Mouse (Mus musculus): ENCODE measurements around the gene Capzb. TPM values are rescaled to one million over a fixed set of nuclear protein-coding genes. Genes with fewer than 3 reads are reported as not detected.

The Capzb gene
- total and polyA plus RNA-seq, 2 experiments from 2014 or later: 108 to 309 TPM

- Histone ChIP-seq H3K9me3 (ENCODE audit: low read length) (no peaks in the 10 kb centered on the region), H3K27me3 (ENCODE audit: insufficient read depth, low read length) (no peaks in the 10 kb centered on the region), H3K9ac (replicated peaks; ENCODE audit: low read length, poor library complexity, severe bottlenecking) (no peak overlapping the region), H3K27ac (ENCODE audit: low read depth, low read length) (no peak overlapping the region), H3K36me3 (ENCODE audit: insufficient read depth, low read length) (peaks cover 39% of the 10 kb centered on the region), H3K4me3 (ENCODE audit: low read depth, low read length) (no peak overlapping the region), H3K4me1 (ENCODE audit: insufficient read depth, low read length) (no peaks in the 10 kb centered on the region), H3K4me2 (ENCODE audit: low read depth, low read length, poor library complexity, severe bottlenecking) (no peak overlapping the region)
- ATAC-seq (ENCODE audit: low FRiP score) (no peak), DNase-seq (ENCODE audit: low spot score) (no peak)
- 96% methylated on average over 3 of the region's 3 CpGs for WGBS
- no peak for TF ChIP-seq CTCF (IDR thresholded peaks at IDR 0.05)
These were observed 74.6 kb downstream of the Capzb start for GRCm38 (mm10) chr4:139267335-139267734.

- Histone ChIP-seq H3K9ac (replicated peaks; ENCODE audit: low read length, poor library complexity, severe bottlenecking) (no peak overlapping the region), H3K9me3 (ENCODE audit: low read length) (no peaks in the 10 kb centered on the region), H3K4me1 (ENCODE audit: insufficient read depth, low read length) (no peaks in the 10 kb centered on the region), H3K4me3 (ENCODE audit: low read depth, low read length) (no peak overlapping the region), H3K36me3 (ENCODE audit: insufficient read depth, low read length) (peaks cover 32% of the 10 kb centered on the region), H3K27ac (ENCODE audit: low read depth, low read length) (no peak overlapping the region), H3K27me3 (ENCODE audit: insufficient read depth, low read length) (no peaks in the 10 kb centered on the region), H3K4me2 (ENCODE audit: low read depth, low read length, poor library complexity, severe bottlenecking) (no peak overlapping the region)
- TF ChIP-seq CTCF (IDR thresholded peaks at IDR 0.05): no peak
- no peak for ATAC-seq (ENCODE audit: low FRiP score)
- peak; percentile 62 for DNase-seq (ENCODE audit: low spot score)
- WGBS: 86% methylated on average over 1 of the region's 1 CpGs
These were observed 75.5 kb downstream of the Capzb start for GRCm38 (mm10) chr4:139268242-139268641.

GRCm38 (mm10) chr4:139270168-139270567 lies 77.5 kb downstream of the Capzb start:
- 91% methylated on average over 3 of the region's 3 CpGs for WGBS
- H3K9ac ChIP-seq (replicated peaks; ENCODE audit: low read length, poor library complexity, severe bottlenecking): no peak overlapping the region
- ATAC-seq (ENCODE audit: low FRiP score) (no peak), DNase-seq (ENCODE audit: low spot score) (no peak)
- H3K36me3 ChIP-seq (ENCODE audit: insufficient read depth, low read length): peaks cover 23% of the 10 kb centered on the region
- H3K4me3 ChIP-seq (ENCODE audit: low read depth, low read length): no peak overlapping the region
- H3K27ac ChIP-seq (ENCODE audit: low read depth, low read length): no peak overlapping the region
- H3K27me3 ChIP-seq (ENCODE audit: insufficient read depth, low read length): no peaks in the 10 kb centered on the region
- no peak for TF ChIP-seq CTCF (IDR thresholded peaks at IDR 0.05)
- no peaks in the 10 kb centered on the region for H3K4me1 ChIP-seq (ENCODE audit: insufficient read depth, low read length)
- H3K4me2 ChIP-seq (ENCODE audit: low read depth, low read length, poor library complexity, severe bottlenecking): no peak overlapping the region
- no peaks in the 10 kb centered on the region for H3K9me3 ChIP-seq (ENCODE audit: low read length)

GRCm38 (mm10) chr4:139271562-139271961 lies 78.9 kb downstream of the Capzb start:
- H3K9me3 ChIP-seq (ENCODE audit: low read length): no peaks in the 10 kb centered on the region
- DNase-seq (ENCODE audit: low spot score) (no peak), ATAC-seq (ENCODE audit: low FRiP score) (no peak)
- H3K4me2 ChIP-seq (ENCODE audit: low read depth, low read length, poor library complexity, severe bottlenecking): no peak overlapping the region
- no peaks in the 10 kb centered on the region for H3K4me1 ChIP-seq (ENCODE audit: insufficient read depth, low read length)
- H3K27me3 ChIP-seq (ENCODE audit: insufficient read depth, low read length): no peaks in the 10 kb centered on the region
- no peak for TF ChIP-seq CTCF (IDR thresholded peaks at IDR 0.05)
- H3K36me3 ChIP-seq (ENCODE audit: insufficient read depth, low read length): peaks cover 17% of the 10 kb centered on the region
- 94% methylated on average over 9 of the region's 9 CpGs for WGBS
- no peak overlapping the region for H3K27ac ChIP-seq (ENCODE audit: low read depth, low read length)
- H3K9ac ChIP-seq (replicated peaks; ENCODE audit: low read length, poor library complexity, severe bottlenecking): no peak overlapping the region
- H3K4me3 ChIP-seq (ENCODE audit: low read depth, low read length): no peak overlapping the region

- peaks cover 17% of the 10 kb centered on the region for H3K36me3 ChIP-seq (ENCODE audit: insufficient read depth, low read length)
- H3K9ac ChIP-seq (replicated peaks; ENCODE audit: low read length, poor library complexity, severe bottlenecking): no peak overlapping the region
- no peaks in the 10 kb centered on the region for H3K9me3 ChIP-seq (ENCODE audit: low read length)
- 90% methylated on average over 10 of the region's 10 CpGs for WGBS
- H3K4me2 ChIP-seq (ENCODE audit: low read depth, low read length, poor library complexity, severe bottlenecking): no peak overlapping the region
- no peak for TF ChIP-seq CTCF (IDR thresholded peaks at IDR 0.05)
- no peaks in the 10 kb centered on the region for H3K4me1 ChIP-seq (ENCODE audit: insufficient read depth, low read length)
- H3K4me3 ChIP-seq (ENCODE audit: low read depth, low read length): no peak overlapping the region
- ATAC-seq (ENCODE audit: low FRiP score) (no peak), DNase-seq (ENCODE audit: low spot score) (no peak)
- no peaks in the 10 kb centered on the region for H3K27me3 ChIP-seq (ENCODE audit: insufficient read depth, low read length)
- no peak overlapping the region for H3K27ac ChIP-seq (ENCODE audit: low read depth, low read length)
These were observed 80.4 kb downstream of the Capzb start for GRCm38 (mm10) chr4:139272951-139273680.

GRCm38 (mm10) chr4:139274573-139274972 lies 81.9 kb downstream of the Capzb start:
- H3K4me3 ChIP-seq (ENCODE audit: low read depth, low read length): no peak overlapping the region
- TF ChIP-seq CTCF (IDR thresholded peaks at IDR 0.05): no peak
- no peak overlapping the region for H3K9ac ChIP-seq (replicated peaks; ENCODE audit: low read length, poor library complexity, severe bottlenecking)
- WGBS: 90% methylated on average over 7 of the region's 7 CpGs
- DNase-seq (ENCODE audit: low spot score) (no peak), ATAC-seq (ENCODE audit: low FRiP score) (no peak)
- H3K9me3 ChIP-seq (ENCODE audit: low read length): no peaks in the 10 kb centered on the region
- no peak overlapping the region for H3K4me2 ChIP-seq (ENCODE audit: low read depth, low read length, poor library complexity, severe bottlenecking)
- H3K27ac ChIP-seq (ENCODE audit: low read depth, low read length): no peak overlapping the region
- H3K36me3 ChIP-seq (ENCODE audit: insufficient read depth, low read length): peaks cover 14% of the 10 kb centered on the region; the same call in 1 of the 2 replicates
- no peaks in the 10 kb centered on the region for H3K4me1 ChIP-seq (ENCODE audit: insufficient read depth, low read length)
- H3K27me3 ChIP-seq (ENCODE audit: insufficient read depth, low read length): no peaks in the 10 kb centered on the region

Data from midbrain, postnatal 0 days (tissue).